Mouse (Mus musculus): ENCODE measurements at regions not wholly inside any gene's neighbourhood (a gene's known extent, or its start where the extent isn't known, plus 50 kb on each side); places are given as distances from the start of the nearest gene placed in this dataset.

DNA sequence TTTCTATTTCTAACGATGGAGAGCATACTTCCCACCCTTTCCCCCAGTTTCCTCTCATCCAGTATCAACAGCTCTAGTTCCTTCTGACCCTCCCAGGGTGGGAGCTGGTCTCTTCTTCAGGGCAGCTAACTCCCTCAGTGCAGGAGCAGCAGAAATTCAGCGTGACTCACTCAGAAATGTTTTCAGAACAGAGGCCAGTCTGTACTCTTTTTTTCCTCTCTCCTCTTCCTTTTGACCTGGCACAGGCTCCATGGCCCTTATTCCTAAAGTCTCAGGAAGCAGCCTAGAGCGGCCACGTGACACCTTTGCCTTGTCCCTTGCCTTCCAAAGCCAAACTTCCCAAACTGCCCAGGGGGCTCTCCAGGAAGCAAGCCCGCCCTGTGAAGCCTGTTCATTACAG, 55.4 kb downstream of the Pja1 start:
- ATAC-seq (replicated peaks; ENCODE audit: poor library complexity, severe bottlenecking), result no peak

DNA sequence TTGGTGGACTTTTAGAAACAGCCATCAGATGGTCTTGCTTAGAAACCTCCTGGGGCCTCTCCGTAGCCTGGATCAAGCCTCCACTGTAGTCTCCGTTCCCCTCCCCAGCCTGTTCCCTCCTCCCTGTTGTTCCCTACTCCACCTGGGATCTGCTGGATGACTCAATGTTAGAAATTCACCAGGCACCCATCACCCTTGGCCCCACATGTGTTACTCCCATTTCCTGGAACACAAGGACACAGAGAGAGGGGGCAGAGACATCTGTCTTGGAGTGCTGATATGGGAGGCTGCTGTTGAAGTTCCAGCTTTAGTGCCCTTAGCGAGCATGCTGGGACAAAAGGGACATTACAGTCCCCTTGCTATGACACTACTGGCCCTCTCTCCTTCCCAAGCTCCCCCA, 60.1 kb downstream of the Pja1 start:
- ATAC-seq (replicated peaks; ENCODE audit: poor library complexity, severe bottlenecking), result no peak

DNA sequence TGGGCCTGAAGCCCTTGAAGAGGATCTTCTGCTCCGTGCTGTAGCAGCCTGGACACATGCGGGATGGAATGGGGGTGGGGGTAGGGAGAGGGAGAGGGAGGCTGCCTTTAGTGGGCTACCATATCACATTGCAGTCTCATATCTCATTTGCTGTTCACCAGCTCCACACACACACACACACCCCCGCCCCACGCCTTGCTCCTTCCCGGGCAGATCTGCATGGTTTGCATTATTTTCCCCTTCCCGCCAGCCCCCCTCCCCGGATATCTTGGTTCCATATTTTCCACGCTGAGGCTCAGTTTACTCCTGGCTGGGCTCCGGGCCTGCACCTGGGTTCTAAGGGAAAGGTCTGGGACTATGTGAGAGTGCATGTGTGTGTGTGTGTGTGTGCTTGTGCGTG, 61.2 kb downstream of the Pja1 start:
- no peak for ATAC-seq (replicated peaks; ENCODE audit: poor library complexity, severe bottlenecking)

DNA sequence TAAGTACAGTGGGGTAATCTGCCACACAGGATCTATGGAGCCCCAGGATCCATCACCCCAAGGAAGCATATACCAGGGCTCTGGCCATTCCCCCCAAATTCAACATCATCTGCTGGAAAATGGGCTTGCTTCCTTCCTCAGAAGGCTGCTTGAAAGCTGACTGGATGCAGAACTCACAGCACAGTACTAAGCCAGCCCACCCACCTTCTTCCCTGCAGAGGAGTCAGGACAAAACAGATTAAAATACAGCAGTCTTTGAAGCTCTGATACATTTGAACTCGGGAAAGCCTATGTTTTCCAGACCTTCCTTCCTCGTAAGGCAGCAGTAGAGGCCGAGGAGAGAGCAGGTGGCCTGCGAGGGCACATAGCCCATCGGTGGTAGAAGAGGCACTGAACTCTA, 61.7 kb downstream of the Pja1 start:
- no peak for ATAC-seq (replicated peaks; ENCODE audit: poor library complexity, severe bottlenecking)

DNA sequence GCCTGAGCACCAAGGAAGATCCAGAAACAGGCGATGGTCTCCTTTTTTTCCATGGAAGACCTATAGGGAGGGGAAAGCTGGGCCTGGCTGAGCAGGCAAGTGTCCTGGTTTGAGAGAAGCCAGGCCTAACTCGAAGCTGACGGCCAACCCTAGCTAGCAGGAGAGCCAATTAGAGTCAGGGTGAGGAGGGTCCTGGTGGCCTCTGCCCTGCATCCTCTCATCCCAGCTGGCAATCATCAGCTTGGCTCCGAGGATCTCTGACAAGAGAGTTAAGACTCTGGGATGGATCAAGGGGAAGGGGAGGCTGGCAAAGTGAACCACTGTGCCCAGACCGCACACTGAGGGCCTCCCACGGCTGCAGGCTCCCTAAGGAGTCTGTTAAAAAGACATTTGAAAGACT, 62.3 kb downstream of the Pja1 start:
- ATAC-seq (replicated peaks; ENCODE audit: poor library complexity, severe bottlenecking), result no peak

DNA sequence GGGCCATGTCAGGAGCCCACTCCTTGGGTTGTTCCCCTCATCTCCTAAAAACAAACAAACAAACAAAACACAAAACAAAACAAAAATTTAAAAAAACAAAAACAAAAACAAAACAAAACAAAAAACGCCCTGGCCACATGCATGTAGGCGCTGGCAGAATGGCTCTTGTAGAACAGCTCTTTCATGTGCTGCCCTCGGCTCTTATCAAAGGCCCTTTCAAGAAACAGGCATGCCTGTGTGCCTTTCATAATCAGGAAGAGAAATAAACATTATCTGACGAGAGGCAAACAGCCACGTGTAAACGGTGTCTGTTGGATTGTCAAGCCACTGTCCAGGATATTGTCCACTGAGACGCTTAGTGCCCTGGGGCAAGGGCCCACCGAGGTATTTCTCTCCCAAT, 65.2 kb downstream of the Pja1 start:
- no peak for ATAC-seq (replicated peaks; ENCODE audit: poor library complexity, severe bottlenecking)

DNA sequence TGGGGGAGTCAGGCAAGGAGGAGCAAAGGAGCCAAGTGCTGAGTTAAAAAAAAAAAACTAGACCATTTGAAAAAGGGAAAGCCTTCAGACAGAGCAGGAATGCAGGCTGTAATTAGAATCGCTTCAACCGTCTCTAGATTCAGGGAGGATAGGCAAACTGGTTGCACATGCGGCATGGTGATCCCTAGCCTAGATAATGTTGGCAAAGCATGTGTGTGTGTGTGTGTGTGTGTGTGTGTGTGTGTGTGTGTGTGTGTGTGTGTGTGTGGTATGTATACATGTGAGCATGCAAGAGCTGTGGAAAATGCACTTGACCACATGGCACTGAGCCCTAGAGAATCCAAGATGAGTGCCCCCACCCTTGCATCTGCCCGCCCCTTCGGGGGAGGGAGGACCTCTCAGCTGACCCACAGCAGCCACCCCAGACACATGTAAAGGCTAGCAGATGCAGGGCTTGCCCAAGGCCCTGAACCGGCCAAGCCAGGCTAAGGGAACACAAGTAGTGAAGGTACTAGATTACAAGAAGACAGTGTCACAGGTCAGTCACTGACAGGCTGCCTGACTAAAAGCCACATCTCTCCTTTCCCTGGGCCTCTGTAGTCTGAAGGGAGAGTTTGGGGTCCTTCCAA, 67.4 kb downstream of the Pja1 start:
- ATAC-seq (replicated peaks; ENCODE audit: poor library complexity, severe bottlenecking), result no peak

DNA sequence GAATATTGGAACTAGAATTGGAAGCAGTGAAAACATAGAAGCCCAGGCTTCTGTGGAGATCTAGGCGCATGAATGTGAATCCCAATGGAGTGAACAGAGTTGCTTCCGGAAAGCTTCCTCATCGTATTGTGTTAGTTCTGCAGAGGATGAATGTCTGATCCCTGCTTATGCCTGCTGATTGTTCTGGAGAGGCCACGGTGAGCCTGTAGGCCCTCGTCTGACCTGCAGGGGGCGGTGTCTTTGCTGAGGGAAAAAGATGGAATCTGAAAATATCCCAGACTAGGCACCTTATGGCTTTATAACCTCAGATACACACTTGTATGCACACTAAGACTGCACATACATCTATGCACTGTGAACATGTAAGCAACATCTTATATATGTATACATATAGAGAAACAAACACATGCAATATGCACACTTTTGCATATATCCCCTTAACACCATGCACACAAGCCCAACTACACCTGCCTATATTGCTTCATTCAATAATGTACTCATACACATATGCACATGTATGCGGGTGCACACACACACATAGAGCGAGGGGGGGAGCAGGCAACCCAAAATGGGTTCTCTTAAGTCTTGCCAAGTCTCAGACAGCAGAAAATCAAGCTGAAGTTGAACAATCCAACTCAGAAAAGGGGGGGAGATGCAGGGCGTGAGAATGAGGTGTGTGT, 68.1 kb downstream of the Pja1 start:
- peak; percentile 52; the same call in 1 of the 2 replicates for ATAC-seq (replicated peaks; ENCODE audit: poor library complexity, severe bottlenecking)

DNA sequence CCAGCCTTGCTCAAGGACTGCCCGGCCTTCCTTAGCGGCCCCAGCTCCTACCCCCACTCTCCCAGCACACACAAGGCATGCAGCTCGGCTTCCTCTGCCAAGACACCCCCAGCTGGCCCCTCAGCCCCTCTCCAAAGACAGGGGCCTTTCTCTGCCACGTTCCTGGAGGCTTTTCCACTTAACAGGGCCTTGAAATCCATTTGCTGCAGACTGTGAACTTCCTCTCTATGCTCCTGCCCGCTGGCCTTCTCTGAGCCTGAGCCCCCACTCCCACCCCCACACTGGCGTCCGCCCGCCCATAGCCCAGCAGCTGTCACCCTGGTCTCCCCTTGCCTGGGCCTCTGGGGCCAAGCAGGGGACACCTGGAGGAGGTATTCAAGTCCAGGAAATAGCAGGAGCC, 73.7 kb downstream of the Pja1 start:
- no peak for ATAC-seq (replicated peaks; ENCODE audit: poor library complexity, severe bottlenecking)

DNA sequence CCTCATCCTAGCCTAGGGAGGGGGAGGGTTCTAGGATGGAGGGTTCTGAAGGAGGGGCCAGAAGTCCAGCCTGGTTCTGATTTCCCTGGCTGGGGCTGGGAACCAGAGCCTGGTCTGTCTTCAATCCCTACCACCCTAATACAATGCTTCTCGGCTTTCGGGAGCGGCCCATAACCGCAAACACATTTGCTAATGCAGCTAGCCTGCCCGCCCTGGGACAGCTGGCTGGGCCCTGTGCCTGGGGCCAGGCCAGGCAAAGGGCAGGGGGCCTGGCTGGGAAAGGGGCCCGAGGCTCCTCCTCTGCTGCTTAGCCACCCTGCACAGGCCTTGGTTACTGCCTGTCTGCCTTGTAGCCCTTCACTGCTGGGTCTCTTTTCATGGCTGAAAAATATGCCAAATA, 74.9 kb downstream of the Pja1 start:
- ATAC-seq (replicated peaks; ENCODE audit: poor library complexity, severe bottlenecking), result no peak

DNA sequence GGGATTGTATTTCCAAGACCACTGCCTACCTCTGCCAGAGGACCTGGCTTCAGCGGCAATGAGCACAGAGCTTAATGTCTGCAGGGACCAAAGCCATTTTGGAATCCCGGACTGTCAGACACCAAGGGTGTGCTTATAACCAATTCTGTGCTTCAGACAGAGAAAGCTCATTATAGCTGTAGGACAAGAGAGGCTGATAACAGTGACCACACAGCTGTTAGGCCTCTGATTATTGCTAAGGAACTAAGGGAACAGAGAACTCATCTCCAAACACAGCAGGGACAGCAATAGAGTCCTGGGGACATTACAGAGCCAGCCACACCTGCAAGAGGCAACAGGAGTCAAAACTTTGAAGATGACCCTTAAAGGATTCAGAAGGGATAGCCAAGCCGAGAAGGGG, 76.0 kb downstream of the Pja1 start:
- no peak for ATAC-seq (replicated peaks; ENCODE audit: poor library complexity, severe bottlenecking)

DNA sequence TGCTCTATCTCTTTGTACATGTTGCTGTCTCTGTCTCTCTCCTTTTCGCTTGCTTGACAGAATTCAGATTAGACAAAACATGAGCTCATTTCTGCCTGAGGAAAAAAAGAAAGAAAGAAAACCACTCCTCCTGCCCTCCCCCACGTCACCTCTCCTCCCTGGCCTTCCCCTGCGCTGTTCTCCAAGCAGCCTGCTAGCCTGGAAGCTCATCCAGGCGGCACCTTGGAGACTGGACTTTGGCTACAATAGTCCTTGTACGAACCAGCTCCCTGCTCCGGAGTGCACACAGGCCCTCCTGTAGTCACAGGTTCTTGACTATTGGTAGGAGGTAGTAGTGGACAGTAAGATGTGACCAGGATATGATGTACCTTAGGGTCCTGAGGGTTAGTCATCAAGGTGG, 79.4 kb downstream of the Pja1 start:
- ATAC-seq (replicated peaks; ENCODE audit: poor library complexity, severe bottlenecking), result no peak

DNA sequence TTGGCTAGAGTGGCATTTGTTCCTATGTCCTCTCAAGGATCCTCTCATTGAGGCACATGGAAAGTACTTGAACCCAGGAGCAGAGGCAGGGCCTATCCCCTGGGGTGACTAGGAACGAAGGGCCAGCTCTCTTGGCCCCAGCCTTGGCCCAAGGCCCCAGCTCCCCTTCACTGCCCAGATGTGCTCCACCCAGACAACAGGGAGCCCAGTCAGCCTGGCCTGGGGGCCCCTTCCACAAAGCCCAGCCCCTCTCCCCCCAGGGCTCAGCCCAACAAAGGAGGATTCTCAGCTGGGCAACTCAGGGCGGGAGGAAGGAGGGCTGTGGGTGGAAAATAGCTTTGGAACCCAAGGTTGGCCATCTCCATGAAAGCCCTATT, 80.6 kb downstream of the Pja1 start:
- ATAC-seq (replicated peaks; ENCODE audit: poor library complexity, severe bottlenecking), result no peak

DNA sequence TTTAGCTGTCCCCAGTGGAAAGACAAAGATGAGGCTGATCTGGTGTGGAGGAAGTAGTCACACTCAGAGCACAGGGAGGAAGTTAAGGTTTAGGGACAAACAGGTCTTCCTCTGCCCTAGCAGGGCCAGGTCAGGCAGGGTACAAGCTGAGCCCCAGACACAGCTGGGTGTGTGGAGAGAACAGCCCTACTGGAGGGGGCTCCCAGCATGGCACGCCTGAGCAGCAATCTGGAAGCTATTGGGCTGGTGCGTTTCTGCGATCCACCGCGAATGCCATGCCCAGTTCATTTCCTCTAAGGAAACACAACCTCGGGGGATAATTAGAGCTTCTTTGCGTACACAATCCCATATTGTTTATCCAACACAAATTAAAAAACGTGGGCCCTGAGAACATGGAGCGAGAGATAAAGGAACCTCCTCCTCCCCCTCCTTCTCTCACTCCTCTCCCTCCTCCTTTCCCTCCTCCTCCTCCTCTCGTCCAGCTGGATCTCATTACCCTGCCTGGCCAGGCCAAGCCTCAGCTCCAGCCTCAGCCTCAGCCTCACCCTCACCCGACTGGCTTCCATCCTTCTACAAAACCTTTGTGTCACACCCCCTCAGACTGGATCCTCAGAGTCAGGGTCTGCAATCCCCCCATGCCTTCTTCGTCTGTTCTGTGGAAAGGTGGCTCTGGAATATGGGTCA, 81.2 kb downstream of the Pja1 start:
- ATAC-seq (replicated peaks; ENCODE audit: poor library complexity, severe bottlenecking), result no peak

DNA sequence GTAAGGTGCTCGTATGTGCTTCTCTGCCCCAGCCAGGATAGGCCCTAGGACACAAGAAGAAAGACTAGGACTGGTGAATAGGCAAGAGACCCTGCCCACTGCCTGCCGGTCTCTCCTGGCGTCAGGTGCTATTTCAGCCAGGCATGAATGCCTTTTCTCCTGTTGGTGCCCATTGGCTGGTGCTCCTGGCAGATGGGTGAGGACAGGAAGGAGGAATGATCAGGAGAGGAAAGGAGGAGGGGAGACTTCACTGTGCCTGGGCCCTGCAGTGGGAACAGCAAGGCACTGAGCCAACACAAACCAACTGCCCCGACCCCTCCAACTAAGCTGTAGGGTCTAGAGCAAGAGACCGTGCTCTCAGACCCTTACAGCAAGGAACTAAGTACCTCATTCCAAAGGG, 100.4 kb downstream of the Pja1 start:
- ATAC-seq (replicated peaks; ENCODE audit: poor library complexity, severe bottlenecking), result no peak

DNA sequence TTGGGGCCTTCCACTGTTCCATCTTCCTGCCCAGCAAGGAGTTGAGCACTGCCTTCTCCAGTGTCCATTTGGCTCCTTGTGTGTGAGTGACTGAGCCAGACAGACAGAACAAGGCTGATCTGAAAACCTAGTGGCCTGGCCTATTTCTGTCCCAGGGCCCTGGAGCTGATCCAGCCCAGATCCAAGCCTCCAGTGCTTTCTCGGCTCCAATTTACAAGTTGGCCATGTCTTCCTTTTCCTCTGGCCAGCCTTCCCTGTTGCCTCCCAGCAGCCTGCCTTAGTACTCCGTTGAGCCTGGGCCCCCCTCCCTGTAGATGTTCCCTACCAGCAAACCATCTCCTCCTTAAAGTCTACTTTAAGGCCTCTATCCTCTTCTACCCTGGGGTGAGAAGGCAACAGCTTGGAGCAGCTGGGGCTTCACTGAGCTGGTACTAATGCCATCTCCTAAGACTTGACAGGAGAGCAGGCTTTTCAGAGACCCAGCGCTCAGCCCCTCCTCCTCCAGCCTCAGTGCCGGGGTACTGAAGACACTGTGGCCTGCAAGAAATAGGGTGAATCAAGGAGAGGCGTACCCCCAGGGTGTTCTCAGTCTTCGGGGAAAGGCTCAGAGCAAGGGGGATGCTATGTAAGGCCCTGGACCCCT, 101.7 kb downstream of the Pja1 start:
- no peak for ATAC-seq (replicated peaks; ENCODE audit: poor library complexity, severe bottlenecking)

DNA sequence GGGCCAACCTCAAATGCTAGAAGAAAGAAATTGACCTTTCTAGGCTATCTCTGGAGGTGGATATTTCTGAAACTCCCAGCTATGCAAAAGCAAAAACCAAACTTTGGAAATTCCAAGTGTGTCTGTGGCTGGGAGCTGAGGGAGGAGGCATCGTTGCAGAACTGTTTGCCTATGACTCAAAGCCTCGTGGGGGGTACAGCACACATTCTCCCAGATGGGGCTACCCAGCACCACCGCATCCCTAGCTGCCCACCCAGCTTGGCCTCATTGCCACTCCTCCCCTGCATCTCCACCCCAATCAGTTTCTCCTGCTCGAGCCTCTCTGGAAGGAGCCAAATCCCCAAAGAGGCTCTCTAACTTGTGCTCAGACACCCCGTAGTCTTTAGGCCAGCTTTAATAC, 107.0 kb downstream of the Pja1 start:
- no peak for ATAC-seq (replicated peaks; ENCODE audit: poor library complexity, severe bottlenecking)

DNA sequence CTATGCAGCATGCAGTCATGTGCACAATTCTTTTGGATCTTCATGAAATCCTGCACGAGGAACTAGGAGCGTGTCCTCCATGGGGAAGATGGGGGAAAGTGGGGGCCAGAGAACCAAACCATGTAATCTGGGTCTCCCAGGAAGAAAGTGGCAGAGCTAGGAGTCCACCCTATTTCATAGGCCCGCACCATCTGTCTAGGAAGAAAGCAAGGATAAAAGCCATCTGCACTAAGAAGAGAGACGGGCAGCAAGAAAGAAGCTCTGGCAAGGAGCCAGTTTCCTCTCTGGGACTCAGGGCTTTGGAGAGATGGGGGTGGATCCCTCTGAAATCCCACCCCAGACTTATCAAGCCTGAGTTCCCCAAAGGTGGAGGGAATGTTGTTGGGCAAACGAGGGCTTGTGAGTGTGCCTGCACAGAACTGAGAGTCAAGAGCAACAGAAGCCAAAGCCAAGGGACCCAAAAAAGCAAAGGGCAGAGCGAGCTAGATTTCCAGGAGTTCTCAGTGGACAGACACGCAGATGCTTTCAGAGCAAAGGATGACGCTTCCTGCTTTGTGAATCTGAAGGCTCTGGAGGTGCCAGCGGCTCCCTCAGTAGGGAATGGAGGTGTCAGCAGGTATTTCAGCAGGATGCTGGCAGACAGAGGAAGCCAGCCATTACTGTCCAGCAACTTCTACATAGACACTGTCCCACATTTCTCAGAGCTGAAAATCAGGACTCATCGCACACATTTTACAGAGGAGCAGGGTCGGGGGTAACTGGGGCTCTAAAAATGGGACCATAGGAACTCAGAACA, 110.8 kb downstream of the Pja1 start:
- ATAC-seq (replicated peaks; ENCODE audit: poor library complexity, severe bottlenecking), result no peak

DNA sequence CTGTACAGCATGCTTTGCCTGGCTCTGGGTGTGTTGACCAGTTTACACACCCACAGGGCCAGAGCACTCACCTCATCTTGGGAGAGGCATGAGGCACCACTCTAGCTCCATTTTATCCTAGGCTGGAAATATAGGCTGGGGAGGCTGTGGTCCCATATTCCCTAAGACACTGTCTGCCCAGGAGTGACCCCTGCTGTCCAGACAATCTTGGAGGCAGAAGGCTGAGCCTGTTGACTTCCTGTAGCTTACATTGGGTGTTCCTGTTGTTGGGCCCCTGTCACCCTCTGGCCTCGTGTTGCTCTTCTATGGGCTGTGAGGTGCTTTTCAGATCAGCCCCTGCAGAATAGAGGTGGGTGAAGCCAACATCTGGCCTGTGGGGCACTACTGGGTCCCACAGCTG, 112.3 kb downstream of the Pja1 start:
- no peak for ATAC-seq (replicated peaks; ENCODE audit: poor library complexity, severe bottlenecking)

DNA sequence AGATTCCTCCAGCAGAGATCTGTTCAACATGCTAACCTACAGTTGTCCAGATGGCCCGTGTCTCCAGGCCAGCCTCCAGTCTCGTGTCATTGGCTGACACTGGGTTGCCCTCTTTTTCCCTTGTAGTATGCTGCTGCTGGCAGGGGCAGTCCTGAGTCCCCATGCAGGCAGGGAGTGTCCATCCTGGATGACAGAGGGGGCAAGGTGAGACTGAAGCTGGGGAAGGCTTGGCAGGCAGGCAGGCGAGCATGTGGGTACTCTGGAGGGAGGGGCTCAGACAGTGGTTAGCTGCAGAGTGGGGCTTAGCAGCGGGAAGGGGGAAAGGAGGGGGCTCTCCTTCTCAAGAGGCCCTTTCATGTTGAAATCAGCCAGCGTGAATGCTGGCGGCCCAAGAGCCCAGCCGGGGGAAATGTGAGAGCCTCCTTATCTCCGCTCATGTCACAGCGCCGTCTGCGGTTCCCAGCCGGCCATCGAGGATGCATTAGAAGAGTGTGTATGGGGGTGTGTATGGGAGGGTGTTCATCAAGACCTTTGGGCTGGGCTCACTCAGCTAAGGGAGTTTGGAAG, 112.9 kb downstream of the Pja1 start:
- ATAC-seq (replicated peaks; ENCODE audit: poor library complexity, severe bottlenecking), result no peak
